Mouse (Mus musculus) bone marrow macrophage, adult 2 months (primary cell): Measurements from ENCODE around the gene Ispd.

Experiments
- CTCF ChIP-seq: IDR thresholded peaks from 2 replicates; pipeline ENCODE4 v1.5.1; 2012; ENCODE audit warnings: low read depth, mild to moderate bottlenecking, low read length, moderate library complexity
- POLR2A ChIP-seq: IDR thresholded peaks from 2 replicates; pipeline ENCODE4 v1.6.1; 2012; ENCODE audit warnings: mild to moderate bottlenecking, low read depth, low read length, borderline replicate concordance

DNA sequence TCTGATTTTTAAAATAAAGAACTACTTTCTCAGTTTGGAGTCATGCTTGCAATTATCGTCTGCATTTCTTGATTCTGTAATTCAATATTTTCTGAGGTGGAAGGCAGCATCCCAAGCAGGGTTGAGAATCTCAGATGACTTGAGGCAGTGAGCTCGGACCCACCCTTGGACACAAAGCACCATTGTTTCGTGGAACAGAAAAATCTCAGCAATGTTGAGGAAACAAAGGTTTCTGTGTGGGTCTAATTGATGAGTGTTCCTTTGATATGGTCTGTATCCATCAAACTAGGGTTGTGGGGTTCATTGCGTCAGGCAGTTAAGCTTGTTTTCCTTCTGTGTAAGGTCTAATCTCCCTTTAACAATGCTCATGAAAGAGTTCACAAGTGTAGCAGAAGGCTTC, 37.1 kb upstream of the Ispd start:
- TF ChIP-seq POLR2A: no peak
- TF ChIP-seq CTCF: no peak
